ENCODE assay signal across 7 mouse cellular contexts in genomic region chr14:20793758-20794531, GRCm38 (mm10). TPM values are rescaled to one million over a fixed set of nuclear protein-coding genes. Genes with fewer than 3 reads are reported as not detected.
A peak's percentile ranks its signal among the peaks of the same experiment; 100 is the strongest.
DNase-seq lines count a peak whose midpoint lies in the region; ATAC-seq lines count a peak whose summit lies in the region.

Gene Camk2g, minus strand, starts transcription at chr14:20794088.

- ATAC-seq in intestine, embryonic 16.5 days, result peak; percentile 96
- peak; percentile 91 for ATAC-seq in limb, embryonic 13.5 days (ENCODE audit: low FRiP score, low read depth)
- peak; percentile 90 for ATAC-seq in midbrain, embryonic 15.5 days (replicated peaks)

- H3K4me3 ChIP-seq in intestine, embryonic 16.5 days (ENCODE audit: low read length), result peak within 1 kb of the TSS; percentile 79
- peak within 1 kb of the TSS; percentile 87 for H3K4me3 ChIP-seq in limb, embryonic 13.5 days
- H3K4me3 ChIP-seq in midbrain, embryonic 15.5 days, result peak within 1 kb of the TSS; percentile 90

- peak; percentile 93 for DNase-seq in adrenal gland, adult 2 months
- peak; percentile 86 for DNase-seq in embryo, embryonic 10 days (ENCODE audit: low spot score)
- DNase-seq in gastrocnemius, postnatal 4 days (ENCODE audit: low spot score in 2 of 2), result peak; percentile 79 to 85
- DNase-seq in spleen, adult 18-20 months, result peak; percentile 79

- 1% methylated on average over 55 of the region's 76 CpGs for WGBS in intestine, embryonic 16.5 days
- under 1% methylated on average over 55 of the region's 76 CpGs for WGBS in limb, embryonic 13.5 days
- under 1% methylated on average over 61 of the region's 76 CpGs for WGBS in midbrain, embryonic 15.5 days

- peaks cover 13% of the 10 kb centered on the region; the same call in 1 of the 2 replicates for H3K36me3 ChIP-seq in intestine, embryonic 16.5 days (ENCODE audit: control insufficient read depth, insufficient read depth, low read length)
- H3K36me3 ChIP-seq in limb, embryonic 13.5 days, result peaks cover 30% of the 10 kb centered on the region
- peaks cover 7% of the 10 kb centered on the region; the same call in 1 of the 2 replicates for H3K36me3 ChIP-seq in midbrain, embryonic 15.5 days (replicated peaks)

- H3K4me1 ChIP-seq in intestine, embryonic 16.5 days (ENCODE audit: control insufficient read depth, insufficient read depth, low read length), result peaks cover 20% of the 10 kb centered on the region
- peaks cover 49% of the 10 kb centered on the region for H3K4me1 ChIP-seq in limb, embryonic 13.5 days
- H3K4me1 ChIP-seq in midbrain, embryonic 15.5 days, result peaks cover 52% of the 10 kb centered on the region

- peak within 1 kb of the TSS; percentile 84 for H3K9ac ChIP-seq in intestine, embryonic 16.5 days (ENCODE audit: low read depth, low read length)
- H3K9ac ChIP-seq in limb, embryonic 13.5 days, result peak within 1 kb of the TSS; percentile 87
- H3K9ac ChIP-seq in midbrain, embryonic 15.5 days, result peak within 1 kb of the TSS; percentile 88

- peak within 1 kb of the TSS; percentile 60 for H3K27ac ChIP-seq in intestine, embryonic 16.5 days (ENCODE audit: low read length)
- H3K27ac ChIP-seq in limb, embryonic 13.5 days, result peak within 1 kb of the TSS; percentile 65
- H3K27ac ChIP-seq in midbrain, embryonic 15.5 days, result peak within 1 kb of the TSS; percentile 81

- H3K9me3 ChIP-seq in intestine, embryonic 16.5 days (ENCODE audit: control insufficient read depth, low read length), result no peaks in the 10 kb centered on the region
- no peaks in the 10 kb centered on the region for H3K9me3 ChIP-seq in limb, embryonic 13.5 days
- H3K9me3 ChIP-seq in midbrain, embryonic 15.5 days, result no peaks in the 10 kb centered on the region

- H3K4me2 ChIP-seq in intestine, embryonic 16.5 days (ENCODE audit: low read depth, low read length), result peak within 1 kb of the TSS; percentile 96
- peak within 1 kb of the TSS; percentile 82 for H3K4me2 ChIP-seq in limb, embryonic 13.5 days (replicated peaks)
- H3K4me2 ChIP-seq in midbrain, embryonic 15.5 days, result peak within 1 kb of the TSS; percentile 85

- no peaks in the 10 kb centered on the region for H3K27me3 ChIP-seq in intestine, embryonic 16.5 days (replicated peaks; ENCODE audit: control insufficient read depth, insufficient read depth, low read length)
- H3K27me3 ChIP-seq in limb, embryonic 13.5 days, result no peaks in the 10 kb centered on the region
- no peaks in the 10 kb centered on the region for H3K27me3 ChIP-seq in midbrain, embryonic 15.5 days (replicated peaks)

RNA-seq across cellular contexts. Expression of gene Camk2g, which starts in this region (rescaled TPM):
- total RNA-seq in adrenal gland, adult 2 months (2021), result 10 to 100 TPM; 51.4 to 67.7 TPM
- polyA plus RNA-seq in adrenal gland, adult 2 months (2012; rRNA removed), result 41.7 and 42.8 TPM in 2 replicates
- total RNA-seq in gastrocnemius, postnatal 4 days (2021), result 10 to 100 TPM; 92.5 to 94.3 TPM
- polyA plus RNA-seq in intestine, embryonic 16.5 days (2015; fragmentation: Nextera tagmentation; extraction: Ambion mirVana), result 33.6 and 35.8 TPM in 2 replicates
- 63.5 and 74.6 TPM in 2 replicates for polyA plus RNA-seq in limb, embryonic 13.5 days (2015; fragmentation: Nextera tagmentation; extraction: Ambion mirVana)
- polyA plus RNA-seq in midbrain, embryonic 15.5 days (2015; fragmentation: Nextera tagmentation; extraction: Ambion mirVana), result 140 and 144 TPM in 2 replicates

Comparison
In these comparisons a context has a peak if more than half of its experiments do, and no peak if none do; other contexts are left out.
1. Peak in every context shown above with its lines: DNase-seq, ATAC-seq, H3K4me3 ChIP-seq and H3K27ac ChIP-seq.